Mouse (Mus musculus) c-Kit-positive CD71-positive TER-119-negative erythroid progenitor cells, embryonic 14.5 days (primary cell): ENCODE results near the gene Cacna1s.

Source experiments
- DNase-seq: peaks from one replicate; pipeline ENCODE4 v3.0.0-alpha.2; 2013; ENCODE audit warnings: low read depth

Gene Cacna1s

GRCm38 (mm10) chr1:136052547-136052946, at the start of gene Cacna1s:
Gene Cacna1s (plus strand): TSS chr1:136052750.
- no peak for DNase-seq

GRCm38 (mm10) chr1:136006292-136006748, 46.2 kb upstream of the Cacna1s start, which contains the start of gene Igfn1:
Gene Igfn1 (minus strand): TSS chr1:136006342.
- DNase-seq: no peak

- peak; percentile 94 for DNase-seq
Measured at GRCm38 (mm10) chr1:136007211-136008158, 45.1 kb upstream of the Cacna1s start, which contains the start of gene Tmem9. Gene Tmem9 (plus strand): TSS chr1:136008150.

GRCm38 (mm10) chr1:136008159-136008533, 44.4 kb upstream of the Cacna1s start:
- DNase-seq: no peak

- DNase-seq: no peak
Measured at GRCm38 (mm10) chr1:136010247-136010646, 42.3 kb upstream of the Cacna1s start.

- no peak for DNase-seq
Measured at GRCm38 (mm10) chr1:136013513-136013912, 39.0 kb upstream of the Cacna1s start.

GRCm38 (mm10) chr1:136014796-136015502, 37.6 kb upstream of the Cacna1s start:
- DNase-seq: peak; percentile 80

- no peak for DNase-seq
Measured at GRCm38 (mm10) chr1:136017307-136017706, 35.2 kb upstream of the Cacna1s start.

- DNase-seq: peak; percentile 91
Measured at GRCm38 (mm10) chr1:136017907-136018313, 34.6 kb upstream of the Cacna1s start.

GRCm38 (mm10) chr1:136018390-136019189, 34.0 kb upstream of the Cacna1s start:
- no peak for DNase-seq

- no peak for DNase-seq
Measured at GRCm38 (mm10) chr1:136030201-136030600, 22.3 kb upstream of the Cacna1s start.

GRCm38 (mm10) chr1:136031697-136032096, 20.9 kb upstream of the Cacna1s start:
- no peak for DNase-seq

- no peak for DNase-seq
Measured at GRCm38 (mm10) chr1:136032961-136033360, 19.6 kb upstream of the Cacna1s start.

GRCm38 (mm10) chr1:136038746-136039538, 13.6 kb upstream of the Cacna1s start:
- no peak for DNase-seq

GRCm38 (mm10) chr1:136040452-136040851, 12.1 kb upstream of the Cacna1s start:
- DNase-seq: no peak

- no peak for DNase-seq
Measured at GRCm38 (mm10) chr1:136040874-136041273, 11.7 kb upstream of the Cacna1s start.

GRCm38 (mm10) chr1:136045774-136046173, 6.8 kb upstream of the Cacna1s start:
- peak; percentile 35 for DNase-seq

- DNase-seq: no peak
Measured at GRCm38 (mm10) chr1:136047432-136047831, 5.1 kb upstream of the Cacna1s start.

- no peak for DNase-seq
Measured at GRCm38 (mm10) chr1:136047894-136048293, 4.7 kb upstream of the Cacna1s start.

- DNase-seq: no peak
Measured at GRCm38 (mm10) chr1:136050312-136051012, 2.1 kb upstream of the Cacna1s start, which contains the start of gene Ascl5. Gene Ascl5 (plus strand): TSS chr1:136050804.

- no peak for DNase-seq
Measured at GRCm38 (mm10) chr1:136051013-136051315, 1.6 kb upstream of the Cacna1s start.
